Mouse (Mus musculus) midbrain, embryonic 14.5 days (tissue): Measurements from ENCODE around the gene Tnfrsf25. TPM values are rescaled to one million over a fixed set of nuclear protein-coding genes. Genes with fewer than 3 reads are reported as not detected.

Source experiments
- ATAC-seq: fragments of 200-750 bp; cut with Nextera tagmentation; 2 replicates; pipeline ENCODE4 v1.8.0; 2017; ENCODE audit warnings: moderate number of reproducible peaks, moderate library complexity; ENCODE audit not compliant: low FRiP score, low TSS enrichment
- DNase-seq: peaks from one replicate; pipeline ENCODE4 v3.0.0-alpha.2; 2015
- H3K27ac ChIP-seq: fragments of 300-500 bp; sonication (generic); replicated peaks from 2 replicates; pipeline ENCODE4 v1.5.1; 2014; ENCODE audit warnings: mild to moderate bottlenecking, low read depth, low read length, moderate library complexity
- H3K27me3 ChIP-seq: fragments of 300-500 bp; sonication (generic); 2 replicates; pipeline ENCODE4 v1.6.1; 2014; ENCODE audit warnings: low read length, control low read depth, mixed read lengths; ENCODE audit not compliant: control insufficient read depth, insufficient read depth
- H3K36me3 ChIP-seq: fragments of 300-500 bp; sonication (generic); 2 replicates; pipeline ENCODE4 v1.6.1; 2014; ENCODE audit warnings: low read length, control low read depth; ENCODE audit not compliant: control insufficient read depth, insufficient read depth
- H3K4me1 ChIP-seq: fragments of 300-500 bp; sonication (generic); 2 replicates; pipeline ENCODE4 v1.6.1; 2014; ENCODE audit warnings: mild to moderate bottlenecking, antibody characterized with exemption, low read length, control low read depth; ENCODE audit not compliant: control insufficient read depth, insufficient read depth
- H3K4me2 ChIP-seq: fragments of 300-500 bp; sonication (generic); 2 replicates; pipeline ENCODE4 v1.6.1; 2014; ENCODE audit warnings: mild to moderate bottlenecking, low read length, moderate library complexity
- H3K4me3 ChIP-seq: fragments of 300-500 bp; sonication (generic); replicated peaks from 2 replicates; pipeline ENCODE4 v1.5.1; 2014; ENCODE audit warnings: low read depth, low read length
- H3K9ac ChIP-seq: fragments of 300-500 bp; sonication (generic); replicated peaks from 2 replicates; pipeline ENCODE4 v1.6.1; 2014; ENCODE audit warnings: mild to moderate bottlenecking, low read length, moderate library complexity
- H3K9me3 ChIP-seq: fragments of 300-500 bp; sonication (generic); 2 replicates; pipeline ENCODE4 v1.6.1; 2016; ENCODE audit warnings: low read length, control low read depth, mixed read lengths; ENCODE audit not compliant: control insufficient read depth
- WGBS: fragments of 180-500 bp; shearing (Covaris S2); extraction: QIAGEN DNeasy Blood & Tissue Kit; methylation state at CpG from one replicate; pipeline ENCODE4 v1.1.7; 2014; 5-methylcytosine and 5-hydroxymethylcytosine counted together
- polyA plus RNA-seq: library from polyadenylated mRNA; unstranded; fragments of >200 nt; fragmentation: Nextera tagmentation; extraction: Ambion mirVana; gene quantifications from 2 replicates; pipeline ENCODE4 v1.2.1, GENCODE M21; 2014

Tnfrsf25 gene
- polyA plus RNA-seq, 1 experiment from 2014 or later, result 1.2 TPM

DNA sequence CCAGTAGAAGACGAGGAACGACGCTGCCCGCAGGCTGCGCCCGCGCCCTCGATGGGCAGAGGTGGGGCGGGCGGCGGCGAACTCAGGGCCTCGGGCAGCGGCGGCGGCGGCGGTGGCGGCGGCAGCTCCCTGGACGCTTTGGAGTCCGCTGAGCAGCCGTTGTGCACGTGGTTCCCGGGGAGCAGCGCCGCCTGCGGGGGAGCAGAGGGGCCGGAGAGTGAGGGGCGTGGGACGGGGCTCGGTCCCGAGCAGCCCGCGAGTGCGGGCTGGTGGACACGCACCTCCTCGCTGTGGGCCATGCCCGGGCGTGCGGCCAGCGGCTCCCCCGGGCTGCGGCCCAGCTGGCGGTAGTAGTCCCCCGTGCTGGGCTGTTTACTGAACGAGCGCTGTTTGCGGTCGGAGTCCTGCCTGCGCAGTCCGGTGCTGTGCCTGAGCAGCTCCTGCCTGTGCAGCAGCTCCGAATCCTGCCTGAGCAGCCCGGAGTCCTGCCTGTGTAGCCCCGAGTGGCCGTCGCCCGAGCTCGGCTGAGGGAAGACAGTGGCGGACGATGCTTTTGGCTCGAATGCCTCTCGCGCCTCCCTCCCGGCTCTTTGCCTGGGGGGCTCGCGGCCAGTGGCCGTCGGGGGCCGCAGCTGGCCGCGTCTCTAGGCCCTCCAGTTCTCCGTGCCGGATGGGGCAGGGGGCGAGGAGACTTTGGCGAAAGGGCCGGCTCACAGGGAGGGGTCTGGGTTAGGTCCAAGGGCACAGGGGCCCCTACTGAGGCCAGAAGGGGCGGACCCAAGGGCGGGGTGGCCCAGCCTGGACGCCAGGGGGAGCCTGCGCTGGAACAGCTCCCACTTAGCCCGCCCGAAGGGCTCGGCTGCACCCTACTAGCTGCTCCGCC, 15.3 kb downstream of the Tnfrsf25 start:
- Histone ChIP-seq H3K4me3 (peak overlapping the region; percentile 24), H3K9ac (peak overlapping the region; percentile 12; the same call in 1 of the 2 replicates), H3K27me3 (peaks cover 85% of the 10 kb centered on the region), H3K27ac (no peak overlapping the region), H3K4me2 (peak overlapping the region; percentile 52), H3K36me3 (no peaks in the 10 kb centered on the region), H3K4me1 (peaks cover 14% of the 10 kb centered on the region), H3K9me3 (no peaks in the 10 kb centered on the region)
- DNase-seq (peak; percentile 71), ATAC-seq (peak; percentile 55)
- WGBS, result under 1% methylated on average over 85 of the region's 85 CpGs

DNA sequence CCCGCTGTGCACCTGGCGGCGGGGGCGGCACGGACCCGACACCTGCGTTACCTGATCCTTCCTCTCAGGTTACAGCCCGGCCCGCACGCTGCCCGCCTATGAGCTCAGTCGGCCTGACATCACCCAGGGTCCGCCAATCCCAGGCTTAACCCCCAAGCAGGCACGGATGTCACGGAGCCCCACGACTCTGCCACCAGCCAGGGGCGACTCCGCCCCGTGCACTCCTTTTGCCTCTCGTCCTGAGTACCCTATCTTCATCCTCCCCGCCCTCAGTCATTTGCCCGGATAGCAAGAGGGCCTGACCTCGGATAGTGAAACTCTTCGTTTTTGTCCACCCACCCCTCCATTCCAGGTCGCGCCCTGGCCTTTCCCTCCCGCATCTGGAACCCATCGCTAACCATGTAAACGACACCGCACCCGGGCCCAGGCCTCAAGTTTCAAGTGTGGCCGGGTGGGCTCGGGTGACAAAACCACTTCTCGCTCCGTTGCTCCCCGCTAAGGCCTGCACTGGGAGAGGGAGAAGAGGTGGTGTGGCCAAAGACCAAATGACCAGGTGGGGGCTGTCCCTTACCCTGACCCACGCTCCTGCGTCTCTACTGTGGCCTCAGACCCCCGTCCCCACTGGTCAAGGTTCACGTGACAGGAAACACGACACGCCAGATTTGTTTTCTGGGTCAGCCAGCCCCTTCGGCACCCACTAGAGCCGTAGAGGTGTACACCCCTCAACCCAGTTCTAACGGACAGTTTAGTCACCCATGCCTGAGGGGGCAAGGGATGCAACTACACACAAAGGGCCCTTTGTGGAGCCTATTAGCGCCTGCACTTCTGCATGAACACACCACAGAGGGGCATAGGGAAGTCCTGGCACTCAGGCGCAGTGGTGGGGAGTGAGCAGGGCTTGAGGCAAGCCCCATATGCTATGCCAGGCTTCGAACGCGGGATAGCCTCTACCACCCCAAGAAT, 16.4 kb downstream of the Tnfrsf25 start:
- Histone ChIP-seq H3K9ac (no peak overlapping the region; the same call in 1 of the 2 replicates), H3K9me3 (no peaks in the 10 kb centered on the region), H3K4me2 (peak overlapping the region; percentile 15; the same call in 1 of the 2 replicates), H3K27ac (no peak overlapping the region), H3K4me3 (no peak overlapping the region), H3K27me3 (peaks cover 74% of the 10 kb centered on the region), H3K4me1 (peaks cover 11% of the 10 kb centered on the region), H3K36me3 (no peaks in the 10 kb centered on the region)
- ATAC-seq (no peak), DNase-seq (no peak)
- 5% methylated on average over 50 of the region's 50 CpGs for WGBS

DNA sequence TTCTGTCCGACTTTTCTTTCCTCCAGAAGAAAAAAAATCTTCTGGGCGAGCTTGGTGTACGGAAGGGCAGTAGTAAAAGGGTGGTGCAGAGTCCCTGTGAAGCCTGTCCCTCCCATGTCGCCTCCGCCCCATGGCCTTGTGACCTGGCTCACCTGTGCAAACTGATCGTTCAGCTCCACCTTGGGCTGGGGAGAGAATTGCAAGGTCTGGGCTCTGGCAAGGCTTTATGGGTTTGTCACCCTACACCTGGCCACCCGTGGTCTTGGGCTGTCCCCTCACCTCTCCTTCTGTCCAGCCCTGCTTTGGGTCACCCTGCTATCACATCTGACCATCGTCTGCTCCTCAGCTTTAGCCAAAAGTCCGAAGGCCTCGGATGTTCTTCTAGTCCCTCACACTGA, 17.0 kb downstream of the Tnfrsf25 start:
- H3K4me3 ChIP-seq, result no peak overlapping the region
- no peak for DNase-seq
- no peak for ATAC-seq

DNA sequence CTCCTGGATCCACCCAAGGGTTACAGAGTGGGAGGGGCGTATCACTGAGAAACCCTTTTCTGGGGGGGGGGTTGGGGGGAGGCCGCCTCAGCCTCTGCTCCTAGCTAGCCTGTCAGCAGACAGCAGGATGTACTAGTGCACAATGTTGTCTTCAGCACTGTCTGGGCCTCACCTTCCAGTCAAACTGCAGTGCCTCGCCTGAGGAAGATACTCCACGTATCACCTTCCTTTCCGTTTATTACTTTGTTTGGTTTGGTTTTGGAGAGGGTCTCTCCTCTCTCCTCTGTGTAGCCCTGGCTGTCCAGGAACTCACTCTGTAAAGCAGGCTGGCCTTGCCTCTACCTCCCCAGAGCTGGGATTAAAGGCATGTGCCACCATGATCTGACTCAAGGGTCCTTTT, 17.5 kb downstream of the Tnfrsf25 start:
- no peak overlapping the region for H3K4me3 ChIP-seq
- no peak for DNase-seq
- no peaks in the 10 kb centered on the region for H3K9me3 ChIP-seq
- H3K27me3 ChIP-seq, result peaks cover 66% of the 10 kb centered on the region
- 45% methylated on average over 5 of the region's 5 CpGs for whole genome bisulfite sequencing
- H3K9ac ChIP-seq, result no peak overlapping the region
- no peak for ATAC-seq
- H3K36me3 ChIP-seq, result no peaks in the 10 kb centered on the region
- no peak overlapping the region for H3K4me2 ChIP-seq
- no peak overlapping the region for H3K27ac ChIP-seq
- peaks cover 11% of the 10 kb centered on the region for H3K4me1 ChIP-seq

More for the DNA sequence above, 17.0 kb downstream of the Tnfrsf25 start:
- no peaks in the 10 kb centered on the region for H3K36me3 ChIP-seq
- 25% methylated on average over 10 of the region's 10 CpGs for WGBS
- peaks cover 67% of the 10 kb centered on the region for H3K27me3 ChIP-seq
- H3K9me3 ChIP-seq, result no peaks in the 10 kb centered on the region
- no peak overlapping the region for H3K9ac ChIP-seq
- no peak overlapping the region for H3K4me2 ChIP-seq
- no peak overlapping the region for H3K27ac ChIP-seq
- peaks cover 11% of the 10 kb centered on the region for H3K4me1 ChIP-seq

DNA sequence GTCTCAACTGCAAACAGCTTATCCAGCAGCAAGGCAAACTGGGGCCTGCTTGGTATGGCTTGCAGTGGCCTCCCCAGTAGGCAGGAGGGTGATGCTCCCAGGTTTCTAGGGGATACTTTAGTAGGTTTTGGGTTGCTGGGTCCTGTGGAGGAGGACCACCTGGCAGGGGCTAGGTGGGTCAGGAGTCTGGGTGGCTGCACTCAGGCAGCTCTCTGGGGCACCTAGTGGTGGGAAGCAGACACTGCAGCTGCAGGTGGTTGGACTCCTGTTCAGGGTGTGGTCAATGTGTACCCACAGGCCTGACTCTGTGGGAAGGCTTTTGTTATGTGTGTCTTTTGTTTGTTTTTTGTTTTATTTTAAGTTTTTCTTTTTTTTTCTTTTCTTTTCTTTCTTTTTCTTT, 18.8 kb downstream of the Tnfrsf25 start:
- H3K27me3 ChIP-seq, result peaks cover 60% of the 10 kb centered on the region
- peaks cover 16% of the 10 kb centered on the region for H3K4me1 ChIP-seq
- ATAC-seq, result no peak
- no peak overlapping the region for H3K27ac ChIP-seq
- DNase-seq, result no peak
- no peaks in the 10 kb centered on the region for H3K36me3 ChIP-seq
- no peaks in the 10 kb centered on the region for H3K9me3 ChIP-seq
- H3K9ac ChIP-seq, result no peak overlapping the region
- H3K4me2 ChIP-seq, result no peak overlapping the region
- H3K4me3 ChIP-seq, result no peak overlapping the region

DNA sequence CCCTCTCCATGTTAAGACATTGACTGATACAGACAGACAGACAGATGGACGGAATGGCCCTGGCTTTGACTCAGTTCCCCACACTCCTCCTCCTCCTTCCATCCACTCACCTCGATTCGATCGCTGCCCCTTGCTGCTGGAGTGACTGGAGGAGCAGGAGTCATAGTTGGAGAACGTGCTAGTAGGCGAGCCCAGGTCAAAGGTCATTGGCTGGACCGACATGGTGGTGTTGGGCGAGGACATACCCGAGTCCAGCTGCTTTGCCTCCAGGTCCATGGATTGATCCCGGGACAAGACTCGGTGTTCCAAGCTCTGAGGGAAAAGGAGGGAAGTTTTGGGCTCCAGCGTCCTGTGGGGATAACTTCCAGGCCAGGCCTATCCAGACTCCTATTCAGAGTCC, 19.6 kb downstream of the Tnfrsf25 start:
- Histone ChIP-seq H3K4me2 (no peak overlapping the region), H3K4me3 (no peak overlapping the region), H3K36me3 (no peaks in the 10 kb centered on the region), H3K9me3 (no peaks in the 10 kb centered on the region), H3K9ac (no peak overlapping the region), H3K27ac (no peak overlapping the region), H3K27me3 (peaks cover 52% of the 10 kb centered on the region), H3K4me1 (peaks cover 15% of the 10 kb centered on the region)
- whole genome bisulfite sequencing, result 85% methylated on average over 12 of the region's 12 CpGs
- ATAC-seq (no peak), DNase-seq (no peak)

DNA sequence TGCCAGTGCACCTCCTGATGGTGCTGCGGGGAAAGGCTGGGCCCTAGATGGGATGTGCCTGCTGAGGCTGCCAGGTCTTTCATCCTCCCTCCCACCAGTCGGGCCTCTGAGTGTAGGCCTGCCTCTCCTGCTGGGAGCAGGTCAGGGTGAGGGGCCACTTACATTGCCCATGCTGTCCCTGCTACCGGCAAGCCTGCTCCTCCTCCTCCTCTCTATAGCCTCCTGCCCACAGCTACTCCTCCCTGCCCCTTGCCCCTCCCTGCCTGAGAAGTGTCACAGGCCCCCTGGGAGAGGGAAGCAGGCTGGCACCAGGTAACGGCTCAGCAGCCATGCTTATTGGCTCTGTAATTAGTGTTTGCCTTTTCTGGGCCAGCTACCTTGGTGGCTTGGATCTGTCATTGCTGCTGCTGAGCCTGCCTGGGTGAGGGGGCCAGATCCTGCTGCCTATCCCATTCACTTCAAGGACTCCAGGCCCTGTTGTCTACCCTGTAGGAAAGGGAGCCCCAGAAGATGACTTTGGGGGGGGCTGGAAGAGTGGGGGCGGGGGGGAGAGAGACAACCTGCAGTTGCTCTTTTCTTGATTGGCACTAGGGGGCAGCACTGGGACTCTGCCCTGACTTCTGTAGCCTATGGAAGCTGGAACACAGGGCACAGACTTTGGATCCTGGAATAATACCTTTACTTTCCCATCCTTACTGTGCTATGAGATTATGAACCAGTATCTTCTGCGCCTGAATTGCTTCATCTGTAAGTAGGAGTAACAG, 20.6 kb downstream of the Tnfrsf25 start:
- H3K27me3 ChIP-seq, result peaks cover 42% of the 10 kb centered on the region
- no peaks in the 10 kb centered on the region for H3K36me3 ChIP-seq
- 29% methylated on average over 6 of the region's 6 CpGs for WGBS
- DNase-seq (no peak), ATAC-seq (no peak)
- peaks cover 6% of the 10 kb centered on the region for H3K4me1 ChIP-seq
- no peak overlapping the region for H3K4me2 ChIP-seq
- no peak overlapping the region for H3K9ac ChIP-seq
- no peak overlapping the region for H3K4me3 ChIP-seq
- no peak overlapping the region for H3K27ac ChIP-seq
- H3K9me3 ChIP-seq, result no peaks in the 10 kb centered on the region

DNA sequence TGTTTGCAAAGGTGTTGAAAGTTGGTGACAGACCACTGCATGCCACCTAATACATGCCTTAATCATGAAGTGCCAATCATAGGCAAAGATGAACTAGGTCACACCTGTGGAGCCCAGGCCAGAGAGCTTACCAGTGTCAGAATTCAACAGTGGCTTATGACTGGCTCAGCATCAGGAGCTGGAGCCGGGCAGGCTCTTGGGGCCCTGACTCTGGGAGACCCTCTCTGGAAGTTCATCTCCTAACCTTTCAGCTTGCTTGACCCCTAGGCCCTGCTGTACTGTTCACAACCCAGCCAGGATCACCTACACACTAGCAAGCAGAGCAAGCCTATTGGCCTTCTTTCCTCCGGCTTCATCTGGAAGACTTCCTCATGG, 21.1 kb downstream of the Tnfrsf25 start:
- no peak for DNase-seq
- ATAC-seq, result no peak

More for the DNA sequence above, 21.1 kb downstream of the Tnfrsf25 start:
- no peaks in the 10 kb centered on the region for H3K36me3 ChIP-seq
- no peak overlapping the region for H3K4me3 ChIP-seq
- no peak overlapping the region for H3K9ac ChIP-seq
- peaks cover 37% of the 10 kb centered on the region for H3K27me3 ChIP-seq
- H3K9me3 ChIP-seq, result no peaks in the 10 kb centered on the region
- no peak overlapping the region for H3K27ac ChIP-seq
- 94% methylated on average over 2 of the region's 2 CpGs for WGBS
- H3K4me2 ChIP-seq, result no peak overlapping the region
- H3K4me1 ChIP-seq, result peaks cover 4% of the 10 kb centered on the region; the same call in 1 of the 2 replicates
